Comparison of ENCODE assay signal across 27 mouse cellular contexts in genomic region chr5:83622612-83623374, GRCm38 (mm10).
A peak's percentile ranks its signal among the peaks of the same experiment; 100 is the strongest.
DNase-seq lines count a peak whose midpoint lies in the region; ATAC-seq lines count a peak whose summit lies in the region.
"Had no signal": no experiment of that assay in that cellular context is flagged by ENCODE, and none has a peak within 500 bp of the region (broad histone marks: within the 10 kb centered on the region; RNA-seq: fewer than 3 reads in every experiment).

No protein-coding gene starts in this region.

- 76% methylated on average over 7 of the region's 7 CpGs for WGBS in midbrain, embryonic 12.5 days
- WGBS in midbrain, embryonic 16.5 days: 69% methylated on average over 7 of the region's 7 CpGs
- WGBS in forebrain, embryonic 14.5 days: 62% methylated on average over 7 of the region's 7 CpGs

- no peak overlapping the region for H3K9ac ChIP-seq in midbrain, embryonic 12.5 days (replicated peaks)
- H3K9ac ChIP-seq in midbrain, embryonic 16.5 days (ENCODE audit: low read depth, low read length): no peak overlapping the region
- no peak overlapping the region for H3K9ac ChIP-seq in forebrain, embryonic 14.5 days (ENCODE audit: low read length)
- H3K9ac ChIP-seq: embryonic facial prominence, embryonic 13.5 days; limb, embryonic 15.5 days; liver, embryonic 14.5 days; neural tube, embryonic 13.5 days had no signal

- no peak overlapping the region for H3K27ac ChIP-seq in midbrain, embryonic 12.5 days (replicated peaks)
- no peak overlapping the region for H3K27ac ChIP-seq in midbrain, embryonic 16.5 days (ENCODE audit: low read length)
- 0 out of 2 replicates have a peak overlapping the region, but pooled peaks have one; percentile 27 for H3K27ac ChIP-seq in forebrain, embryonic 14.5 days (ENCODE audit: low read depth, low read length)
- H3K27ac ChIP-seq: embryonic facial prominence, embryonic 13.5 days; kidney, postnatal 0 days; limb, embryonic 10.5 days; limb, embryonic 15.5 days; liver, embryonic 14.5 days; macrophage; neural tube, embryonic 13.5 days had no signal

- H3K4me1 ChIP-seq in midbrain, embryonic 12.5 days: no peaks in the 10 kb centered on the region
- H3K4me1 ChIP-seq in midbrain, embryonic 16.5 days (ENCODE audit: control insufficient read depth, insufficient read depth, low read length): no peaks in the 10 kb centered on the region
- peaks cover 3% of the 10 kb centered on the region; the same call in 1 of the 2 replicates for H3K4me1 ChIP-seq in forebrain, embryonic 14.5 days (ENCODE audit: control insufficient read depth, insufficient read depth, low read length)
- H3K4me1 ChIP-seq: embryonic facial prominence, embryonic 13.5 days; limb, embryonic 10.5 days; limb, embryonic 15.5 days; neural tube, embryonic 13.5 days had no signal

- no peak overlapping the region for H3K4me2 ChIP-seq in midbrain, embryonic 12.5 days (replicated peaks)
- no peak overlapping the region for H3K4me2 ChIP-seq in midbrain, embryonic 16.5 days (ENCODE audit: low read length)
- no peak overlapping the region for H3K4me2 ChIP-seq in forebrain, embryonic 14.5 days (ENCODE audit: low read length)
- H3K4me2 ChIP-seq: embryonic facial prominence, embryonic 13.5 days; heart, embryonic 11.5 days; limb, embryonic 15.5 days; neural tube, embryonic 13.5 days had no signal

- no peaks in the 10 kb centered on the region for H3K9me3 ChIP-seq in midbrain, embryonic 12.5 days
- H3K9me3 ChIP-seq in midbrain, embryonic 16.5 days (replicated peaks; ENCODE audit: control insufficient read depth, low read length, poor library complexity, severe bottlenecking): no peaks in the 10 kb centered on the region
- H3K9me3 ChIP-seq in forebrain, embryonic 14.5 days (replicated peaks; ENCODE audit: control insufficient read depth, low read length): no peaks in the 10 kb centered on the region
- H3K9me3 ChIP-seq: embryonic facial prominence, embryonic 13.5 days; limb, embryonic 10.5 days; limb, embryonic 15.5 days; neural tube, embryonic 13.5 days had no signal

- no peaks in the 10 kb centered on the region for H3K27me3 ChIP-seq in midbrain, embryonic 12.5 days
- H3K27me3 ChIP-seq in midbrain, embryonic 16.5 days (ENCODE audit: control insufficient read depth, insufficient read depth, low read depth, low read length): no peaks in the 10 kb centered on the region
- H3K27me3 ChIP-seq in forebrain, embryonic 14.5 days (replicated peaks; ENCODE audit: control insufficient read depth, insufficient read depth, low read length): no peaks in the 10 kb centered on the region
- H3K27me3 ChIP-seq: embryonic facial prominence, embryonic 13.5 days; limb, embryonic 15.5 days; neural tube, embryonic 13.5 days had no signal

- H3K4me3 ChIP-seq in midbrain, embryonic 12.5 days: no peak overlapping the region
- no peak overlapping the region for H3K4me3 ChIP-seq in midbrain, embryonic 16.5 days (ENCODE audit: low read depth, low read length)
- H3K4me3 ChIP-seq in forebrain, embryonic 14.5 days (ENCODE audit: low read depth, low read length): no peak overlapping the region
- H3K4me3 ChIP-seq: embryonic facial prominence, embryonic 13.5 days; limb, embryonic 10.5 days; limb, embryonic 15.5 days; neural tube, embryonic 13.5 days had no signal

- H3K36me3 ChIP-seq in midbrain, embryonic 12.5 days: no peaks in the 10 kb centered on the region
- H3K36me3 ChIP-seq in midbrain, embryonic 16.5 days (ENCODE audit: control insufficient read depth, insufficient read depth, low read length): no peaks in the 10 kb centered on the region
- H3K36me3 ChIP-seq in forebrain, embryonic 14.5 days (ENCODE audit: control insufficient read depth, insufficient read depth, low read length): no peaks in the 10 kb centered on the region
- H3K36me3 ChIP-seq: embryonic facial prominence, embryonic 13.5 days; limb, embryonic 10.5 days; limb, embryonic 15.5 days; neural tube, embryonic 13.5 days had no signal

- DNase-seq in heart, adult 11 months: peak; percentile 40
- DNase-seq in heart, adult 8-10 months (ENCODE audit: low spot score): no peak
- peak; percentile 37 for DNase-seq in forebrain, embryonic 14.5 days (ENCODE audit: low spot score)
- DNase-seq in right cerebral cortex, postnatal 36 days (ENCODE audit: low spot score in 2 of 2): no peak
- DNase-seq in liver: no peak
- DNase-seq: adrenal gland, postnatal 14 days; cerebellum, adult 18-20 months; cerebellum, postnatal 10 days; gastrocnemius, postnatal 14 days; heart, postnatal 36 days; kidney, adult 8-10 months; kidney, postnatal 4 days; lung, adult 2 months; lung, postnatal 10 days; thymus, adult 2 months; thymus, postnatal 36 days had no signal

- peak; percentile 27 for ATAC-seq in midbrain, embryonic 12.5 days (ENCODE audit: low FRiP score, low read depth)
- no peak for ATAC-seq in midbrain, embryonic 16.5 days
- ATAC-seq in forebrain, embryonic 14.5 days: peak; percentile 73
- ATAC-seq: intestine, embryonic 16.5 days had no signal

Comparison
In these comparisons a context has a peak if more than half of its experiments do, and no peak if none do; other contexts are left out.
1. DNase-seq: peak in heart, adult 11 months (single experiment) and forebrain, embryonic 14.5 days (single experiment); none in heart, adult 8-10 months (single experiment), right cerebral cortex, postnatal 36 days (0 of 2) and liver (single experiment).